Mouse (Mus musculus): Measurements from ENCODE around the gene Stx1a. TPM values are rescaled to one million over a fixed set of nuclear protein-coding genes. Genes with fewer than 3 reads are reported as not detected.

Gene Stx1a
- 4.4 TPM for polyA plus RNA-seq (2012; fragmentation: generic; extraction: Trizol)

- Histone ChIP-seq H3K79me2 (ENCODE audit: control insufficient read depth, insufficient read depth) (peaks cover 7% of the 10 kb centered on the region), H3K27me3 (ENCODE audit: control insufficient read depth, insufficient read depth, insufficient read length) (no peaks in the 10 kb centered on the region), H3K4me3 (peak within 1 kb of the TSS; percentile 69), H3K4me2 (ENCODE audit: low read depth) (peak within 1 kb of the TSS; percentile 86), H3K36me3 (ENCODE audit: control insufficient read depth, insufficient read depth) (no peaks in the 10 kb centered on the region), H3ac (ENCODE audit: control insufficient read depth, insufficient read length) (peak within 1 kb of the TSS; percentile 25)
- TF ChIP-seq TCF3 (IDR thresholded peaks at IDR 0.05; ENCODE audit: insufficient read length, low read depth) = no peak
- peak in 1 of 3 experiments; percentile 29 for TF ChIP-seq MYOD1 (IDR thresholded peaks at IDR 0.05; ENCODE audit: control insufficient read depth in 1 of 3, insufficient read length in 2 of 3, low read depth in 2 of 3)
- TF ChIP-seq REST (IDR thresholded peaks at IDR 0.05; ENCODE audit: insufficient read depth, insufficient read length) = no peak
- TF ChIP-seq CEBPB (IDR thresholded peaks at IDR 0.05; ENCODE audit: insufficient read depth, poor library complexity, severe bottlenecking) = no peak
- TF ChIP-seq POLR2A (IDR thresholded peaks at IDR 0.05; ENCODE audit: insufficient read length, low read depth) = peak; percentile 89
- TF ChIP-seq SRF (IDR thresholded peaks at IDR 0.05; ENCODE audit: control insufficient read depth, insufficient read length, low read depth) = no peak
- TF ChIP-seq MYOG (IDR thresholded peaks at IDR 0.05; ENCODE audit: control insufficient read depth in 1 of 3, insufficient read depth in 1 of 3, insufficient read length in 2 of 3, low read depth in 2 of 3) = no peak
- TF ChIP-seq POLR2AphosphoS2 (IDR thresholded peaks at IDR 0.05; ENCODE audit: insufficient read length, low read depth) = peak; percentile 82
- no peak for TF ChIP-seq TCF12 (IDR thresholded peaks at IDR 0.05; ENCODE audit: insufficient read depth, poor library complexity, severe bottlenecking)
- no peak for TF ChIP-seq USF1 (IDR thresholded peaks at IDR 0.05; ENCODE audit: low read depth)
These were observed at the start of gene Stx1a for GRCm38 (mm10) chr5:135023344-135024173. TSS of gene Stx1a (plus strand) at chr5:135023482.

GRCm38 (mm10) chr5:134973526-134973925 is 49.8 kb upstream of the Stx1a start:
- Histone ChIP-seq H3ac (ENCODE audit: control insufficient read depth, insufficient read length) (no peak overlapping the region), H3K27me3 (ENCODE audit: control insufficient read depth, insufficient read depth, insufficient read length) (peaks cover 14% of the 10 kb centered on the region), H3K79me2 (ENCODE audit: control insufficient read depth, insufficient read depth) (no peaks in the 10 kb centered on the region), H3K4me3 (no peak overlapping the region), H3K4me2 (ENCODE audit: low read depth) (no peak overlapping the region), H3K36me3 (ENCODE audit: control insufficient read depth, insufficient read depth) (no peaks in the 10 kb centered on the region)
- TF ChIP-seq TCF3 (IDR thresholded peaks at IDR 0.05; ENCODE audit: insufficient read length, low read depth) (no peak), REST (IDR thresholded peaks at IDR 0.05; ENCODE audit: insufficient read depth, insufficient read length) (no peak), USF1 (IDR thresholded peaks at IDR 0.05; ENCODE audit: low read depth) (no peak), POLR2A (IDR thresholded peaks at IDR 0.05; ENCODE audit: insufficient read length, low read depth) (no peak), E2F4 (IDR thresholded peaks at IDR 0.05; ENCODE audit: insufficient read depth) (no peak), MAX (IDR thresholded peaks at IDR 0.05; ENCODE audit: low read depth) (no peak), SRF (IDR thresholded peaks at IDR 0.05; ENCODE audit: control insufficient read depth, insufficient read length, low read depth) (no peak), CEBPB (IDR thresholded peaks at IDR 0.05; ENCODE audit: insufficient read depth, poor library complexity, severe bottlenecking) (no peak), TCF12 (IDR thresholded peaks at IDR 0.05; ENCODE audit: insufficient read depth, poor library complexity, severe bottlenecking) (no peak), POLR2AphosphoS2 (IDR thresholded peaks at IDR 0.05; ENCODE audit: insufficient read length, low read depth) (no peak), MYOD1 (IDR thresholded peaks at IDR 0.05; ENCODE audit: control insufficient read depth in 1 of 3, insufficient read length in 2 of 3, low read depth in 2 of 3) (no peak), MYOG (IDR thresholded peaks at IDR 0.05; ENCODE audit: control insufficient read depth in 1 of 3, insufficient read depth in 1 of 3, insufficient read length in 2 of 3, low read depth in 2 of 3) (no peak)

GRCm38 (mm10) chr5:134974294-134974693 is 49.0 kb upstream of the Stx1a start:
- Histone ChIP-seq H3K4me3 (no peak overlapping the region), H3K4me2 (ENCODE audit: low read depth) (no peak overlapping the region), H3K79me2 (ENCODE audit: control insufficient read depth, insufficient read depth) (no peaks in the 10 kb centered on the region), H3K36me3 (ENCODE audit: control insufficient read depth, insufficient read depth) (no peaks in the 10 kb centered on the region), H3ac (ENCODE audit: control insufficient read depth, insufficient read length) (no peak overlapping the region), H3K27me3 (ENCODE audit: control insufficient read depth, insufficient read depth, insufficient read length) (peaks cover 8% of the 10 kb centered on the region)
- TF ChIP-seq MYOD1 (IDR thresholded peaks at IDR 0.05; ENCODE audit: control insufficient read depth in 1 of 3, insufficient read length in 2 of 3, low read depth in 2 of 3) = no peak
- TF ChIP-seq MAX (IDR thresholded peaks at IDR 0.05; ENCODE audit: low read depth) = no peak

DNA sequence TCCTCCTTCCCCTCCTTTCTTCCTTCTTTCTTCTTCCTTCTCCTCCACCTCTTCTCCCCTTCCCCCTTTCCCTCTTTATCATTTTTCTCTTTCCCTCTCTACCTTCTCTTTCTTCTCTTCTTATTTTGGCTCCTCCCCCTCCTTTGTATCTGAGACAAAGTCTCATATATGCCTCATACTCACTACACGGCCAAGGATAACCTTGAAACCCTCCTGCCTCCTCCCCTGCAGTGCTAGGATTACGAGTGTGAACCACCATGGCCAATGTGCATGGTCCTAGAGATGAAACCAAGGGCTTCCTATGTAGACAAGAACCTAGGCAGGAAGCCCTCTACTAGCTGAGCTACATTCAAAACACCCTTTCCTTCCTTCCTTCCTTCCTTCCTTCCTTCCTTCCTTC is 48.4 kb upstream of the Stx1a start:
- H3K27me3 ChIP-seq (ENCODE audit: control insufficient read depth, insufficient read depth, insufficient read length) = peaks cover 5% of the 10 kb centered on the region
- H3K79me2 ChIP-seq (ENCODE audit: control insufficient read depth, insufficient read depth) = no peaks in the 10 kb centered on the region
- H3K4me3 ChIP-seq = no peak overlapping the region
- H3K36me3 ChIP-seq (ENCODE audit: control insufficient read depth, insufficient read depth) = no peaks in the 10 kb centered on the region
- TF ChIP-seq REST (IDR thresholded peaks at IDR 0.05; ENCODE audit: insufficient read depth, insufficient read length) (no peak), USF1 (IDR thresholded peaks at IDR 0.05; ENCODE audit: low read depth) (no peak), TCF3 (IDR thresholded peaks at IDR 0.05; ENCODE audit: insufficient read length, low read depth) (no peak), E2F4 (IDR thresholded peaks at IDR 0.05; ENCODE audit: insufficient read depth) (no peak)
- H3ac ChIP-seq (ENCODE audit: control insufficient read depth, insufficient read length) = no peak overlapping the region
- H3K4me2 ChIP-seq (ENCODE audit: low read depth) = no peak overlapping the region

DNA sequence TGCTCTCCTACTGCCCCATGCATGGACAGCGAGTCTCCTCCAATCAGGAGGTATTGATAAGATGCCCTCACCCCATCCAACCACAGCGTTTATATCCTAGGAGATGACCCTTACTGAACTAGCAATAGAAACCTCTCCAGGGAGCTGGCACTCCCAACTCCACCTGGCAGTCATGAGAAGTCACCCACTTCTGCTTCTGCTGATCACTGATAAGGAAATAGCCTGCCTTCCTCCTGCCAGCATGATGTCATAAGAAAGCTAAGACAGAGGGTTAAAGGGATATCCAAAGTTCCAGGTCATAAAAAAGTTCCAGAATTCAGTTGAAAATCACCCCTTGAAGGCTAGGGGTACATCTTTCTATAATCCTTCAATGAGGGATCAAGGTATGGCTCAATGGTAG is 47.1 kb upstream of the Stx1a start:
- H3K79me2 ChIP-seq (ENCODE audit: control insufficient read depth, insufficient read depth) = no peaks in the 10 kb centered on the region
- TF ChIP-seq CEBPB (IDR thresholded peaks at IDR 0.05; ENCODE audit: insufficient read depth, poor library complexity, severe bottlenecking) (no peak), USF1 (IDR thresholded peaks at IDR 0.05; ENCODE audit: low read depth) (no peak), POLR2A (IDR thresholded peaks at IDR 0.05; ENCODE audit: insufficient read length, low read depth) (no peak), POLR2AphosphoS2 (IDR thresholded peaks at IDR 0.05; ENCODE audit: insufficient read length, low read depth) (no peak), MYOD1 (IDR thresholded peaks at IDR 0.05; ENCODE audit: control insufficient read depth in 1 of 3, insufficient read length in 2 of 3, low read depth in 2 of 3) (no peak), TCF3 (IDR thresholded peaks at IDR 0.05; ENCODE audit: insufficient read length, low read depth) (no peak), REST (IDR thresholded peaks at IDR 0.05; ENCODE audit: insufficient read depth, insufficient read length) (no peak)
- H3K27me3 ChIP-seq (ENCODE audit: control insufficient read depth, insufficient read depth, insufficient read length) = peaks cover 5% of the 10 kb centered on the region
- H3ac ChIP-seq (ENCODE audit: control insufficient read depth, insufficient read length) = no peak overlapping the region
- H3K36me3 ChIP-seq (ENCODE audit: control insufficient read depth, insufficient read depth) = no peaks in the 10 kb centered on the region
- H3K4me3 ChIP-seq = no peak overlapping the region
- no peak overlapping the region for H3K4me2 ChIP-seq (ENCODE audit: low read depth)
